8 mouse cellular contexts compared by ENCODE assay signal in genomic region chr6:53821041-53821501, GRCm38 (mm10). TPM values are rescaled to one million over a fixed set of nuclear protein-coding genes. Genes with fewer than 3 reads are reported as not detected.
A peak's percentile ranks its signal among the peaks of the same experiment; 100 is the strongest.
DNase-seq lines count a peak whose midpoint lies in the region; ATAC-seq and TF ChIP-seq lines count a peak whose summit lies in the region.

No protein-coding gene starts in this region.

- no peak for DNase-seq in layer of hippocampus, adult 2 months (ENCODE audit: low spot score in 2 of 2)
- no peak for DNase-seq in layer of hippocampus, adult 9-10 months (ENCODE audit: low spot score)
- DNase-seq in embryonic facial prominence, embryonic 11.5 days (ENCODE audit: low spot score) = peak; percentile 49
- DNase-seq in liver, embryonic 13.5 days = no peak
- peak; percentile 37 for DNase-seq in skeletal muscle tissue, adult 2 months (ENCODE audit: low read depth, low spot score)
- DNase-seq in thymus, postnatal 0 days (ENCODE audit: low spot score) = no peak
- DNase-seq in ovary, postnatal 14 days (ENCODE audit: low spot score) = no peak

- peaks cover 6% of the 10 kb centered on the region; the same call in 1 of the 2 replicates for H3K27me3 ChIP-seq in embryonic facial prominence, embryonic 11.5 days (ENCODE audit: control insufficient read depth, insufficient read depth, low read length)
- peaks cover 70% of the 10 kb centered on the region for H3K27me3 ChIP-seq in heart, embryonic 15.5 days
- peaks cover 86% of the 10 kb centered on the region for H3K27me3 ChIP-seq in liver, embryonic 13.5 days

- peak overlapping the region; percentile 89 for H3K9ac ChIP-seq in embryonic facial prominence, embryonic 11.5 days (replicated peaks; ENCODE audit: low read length)
- peak overlapping the region; percentile 71 for H3K9ac ChIP-seq in heart, embryonic 15.5 days
- H3K9ac ChIP-seq in liver, embryonic 13.5 days = no peak overlapping the region

- no peaks in the 10 kb centered on the region for H3K9me3 ChIP-seq in embryonic facial prominence, embryonic 11.5 days (replicated peaks; ENCODE audit: control insufficient read depth, low read length)
- no peaks in the 10 kb centered on the region for H3K9me3 ChIP-seq in heart, embryonic 15.5 days (replicated peaks)
- H3K9me3 ChIP-seq in liver, embryonic 13.5 days (replicated peaks) = no peaks in the 10 kb centered on the region

- no peak for ATAC-seq in embryonic facial prominence, embryonic 11.5 days (replicated peaks; ENCODE audit: insufficient number of reproducible peaks, low FRiP score, low TSS enrichment, low read depth)
- no peak for ATAC-seq in heart, embryonic 15.5 days (replicated peaks; ENCODE audit: insufficient number of reproducible peaks, insufficient read depth, low FRiP score, low read depth)
- no peak for ATAC-seq in liver, embryonic 13.5 days (ENCODE audit: low read depth)

- H3K36me3 ChIP-seq in embryonic facial prominence, embryonic 11.5 days (replicated peaks; ENCODE audit: control insufficient read depth, insufficient read depth, low read depth, low read length) = no peaks in the 10 kb centered on the region
- H3K36me3 ChIP-seq in heart, embryonic 15.5 days = no peaks in the 10 kb centered on the region
- H3K36me3 ChIP-seq in liver, embryonic 13.5 days = no peaks in the 10 kb centered on the region

- no peak for TF ChIP-seq CTCF in layer of hippocampus, adult 2 months (conservative IDR thresholded peaks at IDR 0.05)

- peak overlapping the region; percentile 91 for H3K27ac ChIP-seq in layer of hippocampus, adult 2 months
- H3K27ac ChIP-seq in embryonic facial prominence, embryonic 11.5 days (replicated peaks; ENCODE audit: low read depth, low read length) = peak overlapping the region; percentile 97
- peak overlapping the region; percentile 86 for H3K27ac ChIP-seq in heart, embryonic 15.5 days
- no peak overlapping the region for H3K27ac ChIP-seq in liver, embryonic 13.5 days

- H3K4me2 ChIP-seq in embryonic facial prominence, embryonic 11.5 days (ENCODE audit: low read depth, low read length) = peak overlapping the region; percentile 87
- peak overlapping the region; percentile 97 for H3K4me2 ChIP-seq in heart, embryonic 15.5 days
- H3K4me2 ChIP-seq in liver, embryonic 13.5 days = peak overlapping the region; percentile 58

- peaks cover 9% of the 10 kb centered on the region for H3K4me1 ChIP-seq in embryonic facial prominence, embryonic 11.5 days (ENCODE audit: control insufficient read depth, insufficient read depth, low read length)
- peaks cover 41% of the 10 kb centered on the region for H3K4me1 ChIP-seq in heart, embryonic 15.5 days (replicated peaks)
- H3K4me1 ChIP-seq in liver, embryonic 13.5 days (replicated peaks) = peaks cover 12% of the 10 kb centered on the region

- under 1% methylated on average over 18 of the region's 18 CpGs for WGBS in embryonic facial prominence, embryonic 11.5 days
- WGBS in heart, embryonic 15.5 days = 6% methylated on average over 18 of the region's 18 CpGs
- WGBS in liver, embryonic 13.5 days (ENCODE audit: insufficient replicate concordance) = 4% methylated on average over 18 of the region's 18 CpGs

- H3K4me3 ChIP-seq in layer of hippocampus, adult 2 months = peak overlapping the region; percentile 68
- peak overlapping the region; percentile 71 for H3K4me3 ChIP-seq in embryonic facial prominence, embryonic 11.5 days (ENCODE audit: low read depth, low read length)
- H3K4me3 ChIP-seq in heart, embryonic 15.5 days = peak overlapping the region; percentile 66
- H3K4me3 ChIP-seq in liver, embryonic 13.5 days (replicated peaks) = peak overlapping the region; percentile 43

RNA-seq across cellular contexts. Expression of gene Tril, which starts 0.4 kb away (rescaled TPM):
- 10 to 100 TPM; 32.2 to 35.7 TPM for total RNA-seq in layer of hippocampus, adult 2 months (2021)
- polyA plus RNA-seq in embryonic facial prominence, embryonic 11.5 days (2014; fragmentation: Nextera tagmentation; extraction: Ambion mirVana) = 36.0 and 39.7 TPM in 2 replicates
- polyA plus RNA-seq in heart, embryonic 15.5 days (2015; fragmentation: Nextera tagmentation; extraction: Ambion mirVana) = 5.5 and 9.1 TPM in 2 replicates
- polyA plus RNA-seq in liver, embryonic 13.5 days (2015; fragmentation: Nextera tagmentation; extraction: Ambion mirVana) = 0.50 and 0.59 TPM in 2 replicates
- 1.9 and 2.0 TPM in 2 replicates for polyA plus RNA-seq in thymus, postnatal 0 days (2015; fragmentation: Nextera tagmentation; extraction: Ambion mirVana)

Comparison
In these comparisons a context has a peak if more than half of its experiments do, and no peak if none do; other contexts are left out.
1. DNase-seq: peak in embryonic facial prominence, embryonic 11.5 days (single experiment) and skeletal muscle tissue, adult 2 months (single experiment); none in layer of hippocampus, adult 2 months (0 of 2), layer of hippocampus, adult 9-10 months (single experiment), liver, embryonic 13.5 days (single experiment), thymus, postnatal 0 days (single experiment) and ovary, postnatal 14 days (single experiment).
2. Peak in every context shown above with its lines, with median percentiles within 50 percentile points of each other: H3K4me3 ChIP-seq and H3K4me2 ChIP-seq.